Mouse (Mus musculus): Measurements from ENCODE around the gene Csnk1g1. TPM values are rescaled to one million over a fixed set of nuclear protein-coding genes. Genes with fewer than 3 reads are reported as not detected.

Gene Csnk1g1
- total RNA-seq, 2 experiments from 2014 or later: 43.4 to 45.0 TPM

GRCm38 (mm10) chr9:66063446-66063845 is 154.7 kb downstream of the Csnk1g1 start:
- intact Hi-C loops (cut with DNase I): no loop called here
- no peak for DNase-seq (ENCODE audit: low spot score in 2 of 2)

DNA sequence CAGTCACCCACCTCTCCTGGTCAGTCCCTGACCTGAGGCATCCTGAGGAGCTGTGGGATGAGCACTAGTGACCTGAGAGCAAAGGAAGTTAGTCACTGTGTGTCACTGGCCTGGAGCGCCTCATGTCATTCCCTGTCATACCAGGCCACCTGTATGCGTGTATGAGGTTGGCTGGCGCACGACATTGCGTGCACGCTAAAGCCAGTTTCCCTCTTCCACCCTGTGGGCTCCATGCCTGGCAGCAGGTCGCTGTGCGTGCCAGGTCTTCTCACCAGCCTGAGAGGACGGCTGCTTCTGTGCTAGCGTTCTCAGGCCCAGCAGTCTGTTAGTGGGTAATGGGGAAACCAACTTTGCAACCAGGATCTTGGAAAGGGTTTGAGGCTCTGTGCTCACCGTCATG is 155.6 kb downstream of the Csnk1g1 start:
- no peak for DNase-seq (ENCODE audit: low spot score in 2 of 2)
- intact Hi-C loops (cut with DNase I): no loop called here

- no peak for DNase-seq (ENCODE audit: low spot score in 2 of 2)
- intact Hi-C loops (cut with DNase I): no loop called here
These were observed 158.1 kb downstream of the Csnk1g1 start for GRCm38 (mm10) chr9:66066791-66067190.

GRCm38 (mm10) chr9:66067542-66067941 is 158.8 kb downstream of the Csnk1g1 start:
- DNase-seq (ENCODE audit: low spot score in 2 of 2): no peak
- intact Hi-C loops (cut with DNase I): no loop called here

DNA sequence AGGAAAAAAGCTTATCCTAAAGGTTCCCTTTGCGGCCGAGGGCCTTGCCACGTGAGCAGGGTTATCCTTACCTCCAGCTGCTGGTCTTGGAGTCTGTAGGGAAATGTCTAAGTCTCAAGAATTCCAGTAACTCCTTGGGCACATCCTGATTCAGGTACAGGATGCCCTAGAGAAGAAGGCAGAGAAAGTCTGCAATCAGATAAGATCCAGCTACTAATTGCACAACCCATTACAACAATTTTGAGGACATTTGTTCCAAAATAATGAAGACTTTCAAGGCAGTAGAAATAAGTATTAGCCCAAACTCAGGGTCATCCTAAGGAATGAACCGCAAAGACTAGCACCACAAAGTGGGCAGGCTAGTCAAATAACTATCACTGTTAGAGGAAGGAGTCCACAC is 159.3 kb downstream of the Csnk1g1 start:
- intact Hi-C loops (cut with DNase I): no loop called here
- DNase-seq (ENCODE audit: low spot score in 2 of 2): no peak

- intact Hi-C loops (cut with DNase I): no loop called here
- DNase-seq (ENCODE audit: low spot score in 2 of 2): no peak
These were observed 160.3 kb downstream of the Csnk1g1 start for GRCm38 (mm10) chr9:66068971-66069391.

- intact Hi-C loops (cut with DNase I): no loop called here
- DNase-seq (ENCODE audit: low spot score in 2 of 2): peak; percentile 58 to 66
These were observed 160.9 kb downstream of the Csnk1g1 start, which contains the start of gene Snx22 for GRCm38 (mm10) chr9:66069583-66069982. TSS of gene Snx22 (minus strand) at chr9:66069719.

DNA sequence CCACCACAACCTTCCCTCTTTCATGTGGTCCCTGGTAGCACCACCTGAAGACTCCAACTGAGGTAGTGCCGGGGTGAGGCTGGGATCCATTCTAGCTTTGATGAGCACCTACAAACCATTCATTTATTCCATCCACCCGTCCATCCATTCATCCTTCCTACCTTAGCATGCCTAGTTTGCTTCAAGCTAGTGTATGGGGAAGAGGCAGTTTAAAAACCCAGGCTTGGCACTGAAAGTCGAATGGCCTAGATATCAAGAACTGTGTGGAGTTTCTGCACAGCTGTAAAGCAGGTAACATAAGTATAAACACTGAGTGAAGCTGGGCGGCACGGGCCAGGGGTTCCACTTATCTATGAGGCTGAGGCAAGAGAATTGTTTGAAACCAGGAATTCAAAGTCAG is 161.4 kb downstream of the Csnk1g1 start:
- intact Hi-C loops (cut with DNase I): no loop called here
- DNase-seq (ENCODE audit: low spot score in 2 of 2): no peak

GRCm38 (mm10) chr9:66072754-66073153 is 164.0 kb downstream of the Csnk1g1 start:
- intact Hi-C loops (cut with DNase I): no loop called here
- no peak for DNase-seq (ENCODE audit: low spot score in 2 of 2)

- intact Hi-C loops (cut with DNase I): no loop called here
- DNase-seq (ENCODE audit: low spot score in 2 of 2): no peak
These were observed 169.3 kb downstream of the Csnk1g1 start for GRCm38 (mm10) chr9:66078072-66078471.

GRCm38 (mm10) chr9:66078493-66078892 is 169.8 kb downstream of the Csnk1g1 start:
- intact Hi-C loops (cut with DNase I): no loop called here
- DNase-seq (ENCODE audit: low spot score in 2 of 2): peak in 1 of 2 experiments; percentile 32

DNA sequence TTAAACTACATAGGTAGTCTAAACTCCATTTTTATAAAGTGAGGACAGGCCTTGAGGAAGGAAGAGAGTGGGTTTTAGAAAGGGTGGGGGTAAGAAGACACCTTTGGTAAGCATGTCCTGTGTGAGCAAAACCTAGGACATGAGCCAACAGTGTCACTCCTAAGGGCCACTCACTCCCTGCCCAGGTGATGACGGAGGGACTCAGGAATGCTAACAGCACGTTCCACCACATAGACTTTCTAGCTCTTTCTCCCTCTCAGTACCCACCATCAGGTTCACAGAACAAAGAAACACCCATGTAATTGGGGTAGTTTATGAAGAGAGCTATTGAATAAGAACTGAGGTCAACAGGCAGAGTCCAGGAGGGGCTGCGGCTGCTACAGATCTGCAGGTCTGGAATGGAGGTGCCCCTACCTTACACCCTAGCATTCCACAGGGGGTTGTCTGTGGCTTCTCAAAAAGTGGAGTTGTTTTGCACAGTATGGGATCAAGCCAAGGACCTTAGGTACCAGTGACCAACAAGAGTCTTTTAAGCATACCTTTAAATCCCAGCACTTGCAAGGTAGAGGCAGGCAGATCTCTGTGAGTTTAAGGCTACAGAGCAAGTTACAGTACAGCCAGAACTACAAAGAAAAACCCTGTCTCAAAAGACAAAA is 172.2 kb downstream of the Csnk1g1 start:
- intact Hi-C loops (cut with DNase I): no loop called here
- no peak for DNase-seq (ENCODE audit: low spot score in 2 of 2)

DNA sequence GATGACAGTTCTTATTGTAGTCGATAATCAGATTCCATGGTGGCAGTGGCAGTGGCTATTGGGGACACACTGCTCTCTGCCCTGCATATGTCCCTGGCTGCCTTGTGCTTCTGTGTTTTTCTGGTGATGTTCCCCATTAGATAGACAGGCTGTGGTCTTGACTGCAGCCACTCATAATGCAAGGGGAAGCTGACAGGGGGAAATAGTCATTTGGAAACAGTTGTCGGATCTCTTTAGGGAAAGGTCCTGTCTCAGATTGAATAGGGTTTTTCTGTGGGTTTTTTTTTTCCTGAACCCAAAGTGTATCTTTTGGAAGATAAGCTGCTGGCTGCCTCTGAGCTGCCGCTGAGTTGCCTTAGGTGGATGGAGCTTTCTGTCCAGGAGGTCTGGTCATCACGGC is 173.3 kb downstream of the Csnk1g1 start:
- intact Hi-C loops (cut with DNase I): no loop called here
- DNase-seq (ENCODE audit: low spot score in 2 of 2): no peak

- intact Hi-C loops (cut with DNase I): no loop called here
- no peak for DNase-seq (ENCODE audit: low spot score in 2 of 2)
These were observed 175.4 kb downstream of the Csnk1g1 start for GRCm38 (mm10) chr9:66084171-66084570.

GRCm38 (mm10) chr9:66087062-66087461 is 178.3 kb downstream of the Csnk1g1 start:
- DNase-seq (ENCODE audit: low spot score in 2 of 2): no peak
- intact Hi-C loops (cut with DNase I): loop anchor here (5.0 kb wide), 1 partner anchor 60 kb away; no protein-coding TSS in a partner anchor

GRCm38 (mm10) chr9:66088411-66088810 is 179.7 kb downstream of the Csnk1g1 start:
- DNase-seq (ENCODE audit: low spot score in 2 of 2): peak; percentile 55 to 60
- intact Hi-C loops (cut with DNase I): loop anchor here (5.0 kb wide), 1 partner anchor 61 kb away; no protein-coding TSS in a partner anchor

DNA sequence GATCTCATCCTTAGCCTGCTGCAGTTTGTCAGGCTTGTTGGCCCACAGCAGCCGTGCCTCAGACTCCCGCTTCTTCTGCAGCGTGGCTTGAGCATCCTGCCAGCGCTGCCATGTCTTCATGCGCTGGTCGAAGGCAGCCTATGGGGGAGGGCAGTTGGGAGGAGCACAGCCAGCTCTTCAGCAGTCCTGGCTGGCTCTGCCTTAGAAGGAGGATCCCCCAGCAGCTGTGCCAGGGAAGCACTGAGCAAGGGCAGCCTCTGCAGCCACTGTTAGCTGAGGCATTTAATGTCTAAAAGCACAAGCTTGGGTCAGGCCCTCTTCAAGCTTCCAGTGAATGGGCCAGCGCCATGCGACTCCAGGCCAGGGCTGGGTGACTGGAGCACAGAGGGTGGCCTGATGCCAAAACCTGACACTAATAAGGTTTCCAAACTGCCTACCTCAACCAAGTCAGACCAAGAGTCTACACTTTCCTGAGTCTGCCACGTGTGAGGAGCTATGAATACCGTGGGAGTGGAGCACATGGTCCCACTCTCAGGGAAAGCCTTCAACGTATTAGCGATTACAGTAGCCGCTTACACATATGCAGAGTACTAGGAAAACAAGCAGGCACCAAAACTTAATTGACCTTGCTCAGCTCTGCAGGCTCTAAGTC is 182.0 kb downstream of the Csnk1g1 start:
- DNase-seq (ENCODE audit: low spot score in 2 of 2): no peak
- intact Hi-C loops (cut with DNase I): no loop called here

GRCm38 (mm10) chr9:66091327-66092231 is 182.9 kb downstream of the Csnk1g1 start:
- intact Hi-C loops (cut with DNase I): no loop called here
- DNase-seq (ENCODE audit: low spot score in 2 of 2): no peak

GRCm38 (mm10) chr9:66092664-66093063 is 183.9 kb downstream of the Csnk1g1 start:
- DNase-seq (ENCODE audit: low spot score in 2 of 2): no peak
- intact Hi-C loops (cut with DNase I): no loop called here
